Mouse (Mus musculus): Measurements from ENCODE around the gene Npc1l1. TPM values are rescaled to one million over a fixed set of nuclear protein-coding genes. Genes with fewer than 3 reads are reported as not detected.
A peak's percentile ranks its signal among the peaks of the same experiment; 100 is the strongest.
"Not testable (repeated sequence)": the region's sequence is repeated elsewhere in the genome, so short reads cannot be mapped to it uniquely, and the experiment has no call there.

Npc1l1 gene
- total RNA-seq (2021) = 1 to 10 TPM in 1 of 2 experiments, under 1 TPM in 1; 0.72 to 1.2 TPM

GRCm38 (mm10) chr11:6230012-6230411 is at the start of gene Npc1l1:
Npc1l1 (minus strand) TSS chr11:6230143.
- intact Hi-C loops (cut with DNase I) = no loop called here
- DNase-seq (ENCODE audit: low spot score in 2 of 2) = no peak

DNA sequence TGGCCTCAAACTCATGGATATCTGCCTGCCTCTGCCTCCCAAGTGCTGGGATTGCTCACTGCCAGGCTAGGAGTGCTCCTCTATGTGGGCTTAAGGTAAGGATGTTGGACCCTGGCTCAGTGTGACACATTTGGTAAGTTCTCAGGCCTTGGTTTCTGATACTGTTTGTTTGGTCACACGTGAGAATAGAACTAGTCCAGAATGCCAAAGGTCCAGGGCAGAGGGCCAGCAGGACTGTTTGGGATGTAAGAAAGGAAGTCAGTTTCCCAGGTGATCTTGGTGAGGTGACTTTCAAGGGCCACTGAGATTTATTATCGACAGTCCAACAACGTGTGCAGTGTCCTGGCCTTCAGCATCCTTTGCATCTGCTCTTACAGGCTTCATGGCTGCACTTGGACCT is 46.5 kb upstream of the Npc1l1 start:
- no peak for DNase-seq (ENCODE audit: low spot score in 2 of 2)
- intact Hi-C loops (cut with DNase I) = no loop called here

GRCm38 (mm10) chr11:6275094-6275484 is 45.1 kb upstream of the Npc1l1 start:
- no peak for DNase-seq (ENCODE audit: low spot score in 2 of 2)
- intact Hi-C loops (cut with DNase I) = no loop called here

DNA sequence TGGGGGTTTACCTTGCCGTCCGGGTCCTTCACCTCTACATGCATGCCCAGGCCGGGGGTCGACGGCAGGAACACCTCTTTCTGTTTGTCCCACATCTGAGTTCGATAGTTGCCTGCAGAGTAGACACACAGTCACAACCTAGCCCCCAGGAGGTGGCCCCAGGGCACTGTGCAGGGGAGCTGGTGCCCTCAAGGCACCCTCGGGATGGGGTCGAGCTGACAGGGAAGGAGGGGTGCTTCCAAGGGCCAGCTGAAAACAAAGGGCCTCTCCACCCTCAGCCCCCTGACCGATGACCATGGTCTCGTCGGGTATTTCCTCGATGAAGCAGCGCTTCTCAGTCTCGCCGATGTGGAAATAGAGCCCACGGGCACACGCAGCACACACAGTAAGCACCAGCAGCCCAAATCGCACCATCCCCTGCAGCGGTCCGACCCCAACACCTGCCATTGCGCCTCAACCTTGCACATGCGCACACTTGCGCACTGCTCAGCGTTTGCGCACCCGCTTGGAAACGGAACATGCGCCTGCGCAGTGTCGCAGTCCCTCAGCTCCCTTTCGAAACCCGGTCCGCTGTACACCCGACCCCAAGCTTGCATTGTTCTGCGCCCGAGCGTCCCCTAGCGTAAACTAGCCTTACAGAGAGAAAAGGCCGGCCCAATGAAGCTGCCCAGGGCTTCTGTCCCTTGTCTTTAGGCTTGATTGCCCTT is 44.6 kb upstream of the Npc1l1 start, which contains the start of gene Tmed4:
Gene Tmed4 (minus strand): TSS at position 484 of the 707 bp plus-strand sequence.
- DNase-seq (ENCODE audit: low spot score in 2 of 2) = peak; percentile 97 to 98
- intact Hi-C loops (cut with DNase I) = no loop called here

GRCm38 (mm10) chr11:6273607-6274006 is 43.7 kb upstream of the Npc1l1 start:
- DNase-seq (ENCODE audit: low spot score in 2 of 2) = no peak
- intact Hi-C loops (cut with DNase I) = no loop called here

DNA sequence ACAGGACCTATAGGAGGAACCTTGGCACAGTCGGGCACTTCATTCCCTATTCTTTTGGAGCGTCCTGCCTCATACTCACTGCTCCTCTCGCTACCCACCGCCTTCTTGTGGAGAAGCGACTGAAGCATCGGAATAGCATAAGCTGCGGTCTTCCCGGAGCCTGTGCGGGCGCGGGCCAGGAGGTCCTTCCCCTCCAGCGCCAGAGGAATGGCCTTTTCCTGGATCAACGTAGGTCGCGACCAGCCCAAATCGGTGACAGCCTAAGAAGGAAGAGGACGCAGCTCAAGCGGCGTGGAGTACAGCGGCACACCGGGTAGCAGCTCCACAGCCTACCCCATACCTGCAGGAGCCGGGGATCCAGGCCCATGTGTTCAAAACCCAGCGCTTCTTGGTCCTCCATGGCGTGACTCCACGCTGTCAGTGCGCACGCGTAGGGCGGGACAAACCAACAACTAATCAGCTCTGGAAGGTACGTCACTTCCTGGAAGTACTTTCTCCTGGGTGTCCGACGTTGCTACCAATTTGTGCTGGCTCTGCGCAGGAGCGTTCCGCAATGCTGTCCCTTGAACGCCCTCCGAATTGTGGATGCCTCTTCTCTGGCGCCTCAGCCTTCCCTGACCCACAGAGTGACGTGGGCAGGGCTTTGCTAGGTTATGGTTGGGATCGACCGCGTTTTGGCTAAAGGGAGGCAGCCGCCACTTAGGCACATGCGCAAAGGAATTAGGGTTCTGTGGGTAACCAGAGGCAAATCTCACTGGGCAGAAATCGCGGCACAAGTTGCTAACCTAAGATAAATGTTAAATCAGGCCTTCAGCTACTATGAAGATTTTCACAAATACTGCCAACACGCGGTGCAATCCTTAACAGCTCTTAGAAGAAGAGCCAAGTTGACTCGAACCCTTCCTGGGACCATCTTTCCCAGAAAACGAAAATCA is 37.6 kb upstream of the Npc1l1 start, which contains the start of gene Ddx56:
Gene Ddx56 (minus strand): TSS at position 453 of the 935 bp plus-strand sequence.
- intact Hi-C loops (cut with DNase I) = loop anchor here (5.0 to 10.0 kb wide), 2 partner anchors 65 to 153 kb away; partner anchors contain the start of genes A730071L15Rik and Nudcd3
- DNase-seq (ENCODE audit: low spot score in 2 of 2) = peak; percentile 90

DNA sequence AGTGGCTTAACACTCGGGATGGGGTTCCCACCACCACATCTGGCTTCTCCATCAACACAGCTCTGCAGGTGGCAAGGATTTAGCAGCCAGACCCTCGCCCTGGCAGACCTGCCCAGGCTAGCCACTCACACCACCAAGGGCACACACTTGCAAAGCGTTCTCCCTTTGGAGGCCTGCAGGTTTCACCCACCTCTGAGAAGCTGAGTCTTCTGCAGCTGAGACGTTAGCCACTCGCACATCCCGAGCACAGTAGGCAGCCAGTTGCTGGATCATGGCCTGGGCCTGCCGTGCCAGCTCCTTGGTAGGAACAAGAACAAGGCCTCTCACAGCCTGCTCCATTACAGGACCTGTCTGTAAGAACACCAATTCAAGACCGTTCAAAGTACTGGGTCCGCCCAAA is 36.7 kb upstream of the Npc1l1 start:
- intact Hi-C loops (cut with DNase I) = loop anchor here (5.0 to 10.0 kb wide), 2 partner anchors 64 to 152 kb away; partner anchors contain the start of genes A730071L15Rik and Nudcd3
- DNase-seq (ENCODE audit: low spot score in 2 of 2) = no peak

DNA sequence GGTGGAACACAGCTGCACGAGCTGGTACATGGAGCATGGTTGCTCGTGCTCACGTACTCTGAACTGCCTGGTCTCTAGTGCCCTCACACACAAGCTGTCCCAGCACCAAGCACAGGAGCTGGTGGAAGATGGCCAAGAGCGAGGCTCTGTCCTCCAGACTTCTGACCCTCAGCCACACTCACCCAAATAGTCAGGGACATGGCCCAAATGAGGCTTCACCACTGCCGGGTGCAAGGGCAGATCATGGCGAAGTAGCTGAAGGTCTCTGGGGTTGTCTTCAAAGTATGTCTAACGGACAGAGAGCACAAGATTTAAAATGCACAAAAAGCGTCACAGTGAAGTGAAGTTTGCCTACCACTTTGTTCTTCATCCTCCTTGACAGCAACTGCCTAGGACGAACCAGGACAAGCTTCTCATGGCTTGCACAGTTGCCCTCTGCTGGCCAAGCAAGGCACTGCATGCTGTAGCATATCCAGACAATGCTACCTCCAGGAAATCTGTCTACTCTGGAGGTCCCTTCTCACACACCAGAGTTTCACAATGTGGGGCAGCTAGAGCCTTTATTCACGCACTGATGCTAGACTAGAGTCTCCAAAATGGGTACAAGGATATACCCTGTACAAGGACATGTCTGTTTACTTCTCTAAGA is 31.6 kb upstream of the Npc1l1 start:
- intact Hi-C loops (cut with DNase I) = loop anchor here (5.0 to 10.0 kb wide), 2 partner anchors 147 to 269 kb away; no protein-coding TSS in a partner anchor
- DNase-seq (ENCODE audit: low spot score in 2 of 2) = peak; percentile 59 to 64

DNA sequence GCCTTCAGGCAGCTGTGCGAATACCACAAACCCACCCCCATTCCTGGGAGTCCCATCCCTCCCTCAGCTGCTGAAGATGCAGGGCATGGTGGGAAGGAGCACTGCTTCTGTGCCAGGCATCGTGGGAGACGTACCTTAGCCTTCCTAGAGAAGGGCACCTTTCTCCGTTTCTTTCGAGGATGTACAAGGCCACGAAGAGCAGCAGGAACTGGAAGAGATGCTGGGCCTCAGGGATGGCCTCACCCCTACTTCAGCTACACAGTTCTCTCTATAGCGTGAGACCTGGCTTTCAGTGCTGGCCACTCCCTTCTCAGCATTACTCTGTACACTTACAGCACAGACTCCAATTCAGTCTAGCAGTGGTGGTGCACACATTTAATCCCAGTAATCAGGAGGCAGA is 29.5 kb upstream of the Npc1l1 start:
- intact Hi-C loops (cut with DNase I) = no loop called here
- no peak for DNase-seq (ENCODE audit: low spot score in 2 of 2)

DNA sequence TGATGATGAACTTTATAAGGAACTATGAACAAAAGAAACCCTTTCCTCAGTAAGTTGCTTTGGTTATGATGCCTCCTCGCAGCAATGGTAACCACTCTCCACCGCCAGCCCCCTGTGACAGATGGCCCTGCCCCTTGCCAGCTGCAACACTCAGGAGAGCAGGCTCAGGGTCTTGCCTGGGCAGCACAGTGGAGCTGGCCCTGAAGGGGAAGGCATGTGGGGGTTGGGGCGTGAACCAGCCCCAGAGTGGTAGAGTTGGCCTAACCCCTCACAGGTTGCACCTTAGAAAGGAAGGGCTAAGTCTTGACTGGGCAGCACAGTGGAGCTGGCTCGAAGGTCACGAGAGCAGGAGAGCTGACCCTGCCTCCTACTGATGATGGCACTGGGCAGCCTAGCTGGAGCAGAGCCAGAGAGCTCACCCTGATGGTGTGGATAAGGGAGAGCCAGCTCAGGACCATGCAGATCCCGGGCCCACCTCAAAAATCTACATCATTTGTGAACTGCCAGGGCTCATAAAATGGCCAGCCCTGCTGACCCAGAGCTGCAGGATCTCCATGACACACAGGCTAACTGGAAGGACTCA is 26.6 kb upstream of the Npc1l1 start:
- DNase-seq (ENCODE audit: low spot score in 2 of 2) = no peak
- intact Hi-C loops (cut with DNase I) = no loop called here

DNA sequence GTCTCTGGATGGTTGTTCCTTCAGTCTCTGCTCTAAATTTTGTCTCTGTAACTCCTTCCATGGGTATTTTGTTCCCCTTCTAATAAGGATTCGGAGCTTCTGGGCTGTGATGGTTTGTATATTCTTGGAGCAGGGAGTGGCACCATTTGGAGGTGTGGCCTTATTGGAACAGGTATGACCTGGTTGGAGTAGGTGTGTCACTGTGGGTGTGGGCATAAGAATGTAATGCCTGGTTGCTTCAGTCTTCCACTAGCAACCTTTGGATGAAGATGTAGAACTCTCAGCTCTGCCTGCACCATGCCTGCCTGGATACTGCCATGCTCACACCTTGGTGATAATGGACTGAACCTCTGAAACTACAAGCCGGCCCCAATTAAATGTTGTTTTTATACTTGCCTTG is 24.7 kb upstream of the Npc1l1 start:
- intact Hi-C loops (cut with DNase I); DNase-seq (ENCODE audit: low spot score in 2 of 2): not testable (repeated sequence)

DNA sequence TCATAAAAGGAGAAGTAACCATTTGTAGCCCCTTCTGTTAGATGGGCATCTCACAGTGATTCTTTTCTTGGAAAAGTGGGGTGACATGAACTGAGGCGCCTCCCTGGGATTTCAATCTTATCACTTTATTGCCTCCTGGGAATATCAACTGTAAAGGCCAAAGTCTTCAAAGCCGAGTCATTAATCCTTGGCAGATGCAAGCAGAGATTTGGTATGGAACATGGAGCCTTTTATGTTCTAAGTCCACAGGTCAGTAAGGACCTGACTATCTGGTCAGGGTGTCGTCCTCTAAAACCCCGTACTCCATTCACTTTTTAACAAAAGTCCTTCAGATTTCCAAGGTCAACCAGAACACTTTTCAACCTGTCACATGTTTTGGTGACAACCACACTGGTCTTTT is 22.9 kb upstream of the Npc1l1 start:
- intact Hi-C loops (cut with DNase I) = no loop called here
- no peak for DNase-seq (ENCODE audit: low spot score in 2 of 2)

DNA sequence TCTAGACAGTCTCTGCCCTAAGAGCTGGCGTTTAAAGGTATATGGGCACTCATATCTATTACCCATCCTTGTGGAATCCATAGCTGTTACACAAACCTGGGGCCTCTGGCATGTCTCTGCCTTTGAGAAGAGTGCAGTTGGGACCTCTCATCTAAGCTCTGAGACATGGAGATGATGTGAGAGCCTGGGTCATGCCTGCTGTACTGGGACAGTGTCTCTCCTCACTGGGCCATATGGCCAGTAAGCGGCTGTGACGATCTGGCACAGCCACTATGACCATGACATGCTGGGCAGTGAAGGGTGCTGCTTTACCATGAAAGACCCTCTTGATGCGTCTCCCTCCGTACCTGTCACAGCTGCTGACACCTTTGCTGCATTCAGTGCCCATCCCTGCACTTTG is 22.3 kb upstream of the Npc1l1 start:
- DNase-seq (ENCODE audit: low spot score in 2 of 2) = no peak
- intact Hi-C loops (cut with DNase I) = no loop called here

GRCm38 (mm10) chr11:6244707-6245106 is 14.8 kb upstream of the Npc1l1 start:
- intact Hi-C loops (cut with DNase I) = no loop called here
- DNase-seq (ENCODE audit: low spot score in 2 of 2) = no peak

DNA sequence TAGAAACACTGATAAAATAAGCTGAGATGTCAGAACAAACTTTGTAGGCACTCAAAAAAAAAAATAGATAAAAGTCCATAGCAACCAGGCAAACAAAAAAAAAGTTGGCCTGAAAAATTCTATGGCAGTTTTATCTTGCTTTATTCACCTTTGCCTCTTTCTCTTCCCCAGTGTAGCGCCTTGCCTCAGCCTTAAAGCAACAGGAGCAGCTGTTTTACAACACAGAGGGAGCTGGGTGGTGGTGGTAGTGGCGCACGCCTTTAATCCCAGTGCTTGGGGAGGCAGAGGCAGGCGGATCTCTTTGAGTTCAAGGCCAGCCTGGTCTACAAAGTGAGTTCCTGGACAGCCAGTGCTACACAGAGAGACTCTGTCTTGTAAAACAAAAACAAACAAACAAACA is 3.1 kb upstream of the Npc1l1 start:
- DNase-seq (ENCODE audit: low spot score in 2 of 2) = no peak
- intact Hi-C loops (cut with DNase I) = no loop called here

- intact Hi-C loops (cut with DNase I) = no loop called here
- DNase-seq (ENCODE audit: low spot score in 2 of 2) = peak; percentile 58 to 64
Observed at GRCm38 (mm10) chr11:6224541-6225229, 5.3 kb downstream of the Npc1l1 start.

- intact Hi-C loops (cut with DNase I) = no loop called here
- DNase-seq (ENCODE audit: low spot score in 2 of 2) = no peak
Observed at GRCm38 (mm10) chr11:6222187-6222586, 7.8 kb downstream of the Npc1l1 start.

DNA sequence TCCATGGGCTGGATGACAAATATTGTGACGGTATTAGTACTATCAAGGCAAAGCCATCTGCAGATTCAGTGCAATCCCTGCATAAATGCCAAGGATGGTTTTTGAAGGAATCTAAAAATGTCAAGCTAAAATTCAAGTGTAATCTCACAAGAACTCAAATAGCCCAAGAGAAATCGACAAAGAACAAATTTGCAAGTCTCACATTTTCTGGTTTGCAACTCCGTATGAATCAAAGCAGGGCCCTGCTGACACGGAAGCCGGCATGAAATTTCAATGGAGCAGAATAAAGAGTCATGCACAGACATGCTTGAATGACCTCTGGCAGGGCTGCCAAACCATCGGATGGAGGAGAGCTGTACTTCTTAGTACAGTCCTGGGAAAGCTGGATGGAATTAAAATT is 10.0 kb downstream of the Npc1l1 start:
- no peak for DNase-seq (ENCODE audit: low spot score in 2 of 2)
- intact Hi-C loops (cut with DNase I) = no loop called here

All from left cerebral cortex, postnatal 36 days (tissue).